Mouse (Mus musculus) limb, embryonic 13.5 days (tissue): ENCODE results near the gene Cyp1a2. TPM values are rescaled to one million over a fixed set of nuclear protein-coding genes. Genes with fewer than 3 reads are reported as not detected.

ENCODE experiments used
- ATAC-seq: fragments of 200-750 bp; cut with Nextera tagmentation; 2 replicates; pipeline ENCODE4 v1.8.0; 2017; ENCODE audit warnings: low read depth, moderate number of reproducible peaks, moderate TSS enrichment; ENCODE audit not compliant: low FRiP score
- H3K27ac ChIP-seq: fragments of 300-500 bp; sonication (generic); 2 replicates; pipeline ENCODE4 v1.5.1; 2015; ENCODE audit warnings: inconsistent platforms, mild to moderate bottlenecking, moderate library complexity
- H3K27me3 ChIP-seq: fragments of 300-500 bp; sonication (generic); 2 replicates; pipeline ENCODE4 v1.6.1; 2015; ENCODE audit warnings: mild to moderate bottlenecking, inconsistent platforms
- H3K36me3 ChIP-seq: fragments of 300-500 bp; sonication (generic); 2 replicates; pipeline ENCODE4 v1.6.1; 2015; ENCODE audit warnings: inconsistent platforms, mild to moderate bottlenecking, moderate library complexity
- H3K4me1 ChIP-seq: fragments of 300-500 bp; sonication (generic); 2 replicates; pipeline ENCODE4 v1.6.1; 2015; ENCODE audit warnings: inconsistent platforms
- H3K4me2 ChIP-seq: fragments of 300-500 bp; sonication (generic); replicated peaks from 2 replicates; pipeline ENCODE4 v1.6.1; 2015; ENCODE audit warnings: inconsistent platforms, mild to moderate bottlenecking, moderate library complexity
- H3K4me3 ChIP-seq: fragments of 300-500 bp; sonication (generic); 2 replicates; pipeline ENCODE4 v1.5.1; 2015; ENCODE audit warnings: moderate library complexity, mild to moderate bottlenecking, inconsistent platforms
- H3K9ac ChIP-seq: fragments of 300-500 bp; sonication (generic); 2 replicates; pipeline ENCODE4 v1.6.1; 2015; ENCODE audit warnings: mild to moderate bottlenecking, inconsistent platforms
- H3K9me3 ChIP-seq: fragments of 300-500 bp; sonication (generic); 2 replicates; pipeline ENCODE4 v1.6.1; 2016; ENCODE audit warnings: inconsistent platforms
- WGBS: fragments of 180-500 bp; shearing (Covaris S2); methylation state at CpG from one replicate; pipeline ENCODE4 v1.1.7; 2015; 5-methylcytosine and 5-hydroxymethylcytosine counted together
- polyA plus RNA-seq: library from polyadenylated mRNA; unstranded; fragments of >200 nt; fragmentation: Nextera tagmentation; extraction: Ambion mirVana; gene quantifications from 2 replicates; pipeline ENCODE4 v1.2.1, GENCODE M21; 2015

The Cyp1a2 gene
- polyA plus RNA-seq, 1 experiment from 2014 or later: not detected

- peaks cover 86% of the 10 kb centered on the region for H3K36me3 ChIP-seq
- H3K9ac ChIP-seq: no peak overlapping the region
- H3K27me3 ChIP-seq: no peaks in the 10 kb centered on the region
- H3K27ac ChIP-seq: no peak overlapping the region
- no peak overlapping the region for H3K4me2 ChIP-seq
- peaks cover 5% of the 10 kb centered on the region; the same call in 1 of the 2 replicates for H3K4me1 ChIP-seq
- no peaks in the 10 kb centered on the region for H3K9me3 ChIP-seq
- 93% methylated on average over 12 of the region's 12 CpGs for WGBS
- no peak for ATAC-seq
- H3K4me3 ChIP-seq: no peak overlapping the region
These were observed 54.8 kb downstream of the Cyp1a2 start for GRCm38 (mm10) chr9:57628717-57629116.

- H3K9me3 ChIP-seq: no peaks in the 10 kb centered on the region
- 91% methylated on average over 11 of the region's 11 CpGs for WGBS
- peaks cover 84% of the 10 kb centered on the region for H3K36me3 ChIP-seq
These were observed 55.6 kb downstream of the Cyp1a2 start for GRCm38 (mm10) chr9:57627892-57628291.

GRCm38 (mm10) chr9:57627191-57627590, 56.3 kb downstream of the Cyp1a2 start:
- no peak overlapping the region for H3K9ac ChIP-seq
- no peak overlapping the region for H3K4me2 ChIP-seq
- H3K9me3 ChIP-seq: no peaks in the 10 kb centered on the region
- 92% methylated on average over 17 of the region's 17 CpGs for WGBS
- H3K4me1 ChIP-seq: no peaks in the 10 kb centered on the region
- no peak overlapping the region for H3K27ac ChIP-seq
- peaks cover 81% of the 10 kb centered on the region for H3K36me3 ChIP-seq
- ATAC-seq: no peak
- no peaks in the 10 kb centered on the region for H3K27me3 ChIP-seq
- no peak overlapping the region for H3K4me3 ChIP-seq

More at GRCm38 (mm10) chr9:57627892-57628291, 55.6 kb downstream of the Cyp1a2 start:
- no peak overlapping the region for H3K4me3 ChIP-seq
- no peak overlapping the region for H3K9ac ChIP-seq
- no peak for ATAC-seq
- no peaks in the 10 kb centered on the region for H3K4me1 ChIP-seq
- no peaks in the 10 kb centered on the region for H3K27me3 ChIP-seq
- no peak overlapping the region for H3K4me2 ChIP-seq
- no peak overlapping the region for H3K27ac ChIP-seq

Other genes with a start within 250 kb of the Cyp1a2 start
- 26.8 and 30.0 TPM in 2 replicates for gene Ppcdc, start 243.6 kb downstream of the Cyp1a2 start, polyA plus RNA-seq
- gene Scamp5, start 215.6 kb downstream of the Cyp1a2 start, polyA plus RNA-seq: 12.2 and 12.9 TPM in 2 replicates
- 0.87 and 1.9 TPM in 2 replicates for gene Rpp25, start 179.7 kb downstream of the Cyp1a2 start, polyA plus RNA-seq
- 495 and 497 TPM in 2 replicates for gene Cox5a, start 162.4 kb downstream of the Cyp1a2 start, polyA plus RNA-seq
- 24.2 and 26.8 TPM in 2 replicates for gene Fam219b, start 146.2 kb downstream of the Cyp1a2 start, polyA plus RNA-seq
- gene Mpi, start 130.9 kb downstream of the Cyp1a2 start, polyA plus RNA-seq: 56.3 and 58.8 TPM in 2 replicates
- gene Scamp2, start 122.8 kb downstream of the Cyp1a2 start, polyA plus RNA-seq: 67.1 and 69.1 TPM in 2 replicates
- gene Ulk3, start 94.3 kb downstream of the Cyp1a2 start, polyA plus RNA-seq: 21.0 and 21.4 TPM in 2 replicates
- not detected in 2 replicates for gene Cplx3, start 77.4 kb downstream of the Cyp1a2 start, polyA plus RNA-seq
- not detected in 2 replicates for gene Lman1l, start 62.9 kb downstream of the Cyp1a2 start, polyA plus RNA-seq
- 32.6 and 32.7 TPM in 2 replicates for gene Csk, start 30.1 kb downstream of the Cyp1a2 start, polyA plus RNA-seq
- gene Cyp1a1, start 4.2 kb upstream of the Cyp1a2 start, polyA plus RNA-seq: not detected in 2 replicates
- 39.3 TPM in 2 replicates for gene Edc3, start 24.8 kb upstream of the Cyp1a2 start, polyA plus RNA-seq
- 77.3 and 82.8 TPM in 2 replicates for gene Clk3, start 82.2 kb upstream of the Cyp1a2 start, polyA plus RNA-seq
- 7.3 and 10.6 TPM in 2 replicates for gene Arid3b, start 153.1 kb upstream of the Cyp1a2 start, polyA plus RNA-seq
- 119 and 121 TPM in 2 replicates for gene Ubl7, start 227.3 kb upstream of the Cyp1a2 start, polyA plus RNA-seq